Mouse (Mus musculus) limb, embryonic 11.5 days (tissue): ENCODE measurements around the gene Magi1. TPM values are rescaled to one million over a fixed set of nuclear protein-coding genes. Genes with fewer than 3 reads are reported as not detected.

Source experiments
- ATAC-seq: fragments of 200-750 bp; cut with Nextera tagmentation; 2 replicates; pipeline ENCODE4 v1.8.0; 2017; ENCODE audit warnings: low read depth; ENCODE audit not compliant: insufficient number of reproducible peaks, low FRiP score, low TSS enrichment
- DNase-seq: peaks from one replicate; pipeline ENCODE4 v3.0.0-alpha.2; 2015; ENCODE audit warnings: low spot score
- H3K27ac ChIP-seq: fragments of 300-500 bp; sonication (generic); replicated peaks from 2 replicates; pipeline ENCODE4 v1.5.1; 2014; ENCODE audit warnings: low read depth, mild to moderate bottlenecking, low read length
- H3K27me3 ChIP-seq: fragments of 300-500 bp; sonication (generic); 2 replicates; pipeline ENCODE4 v1.6.1; 2014; ENCODE audit warnings: mild to moderate bottlenecking, low read length, mixed read lengths; ENCODE audit not compliant: control insufficient read depth, insufficient read depth
- H3K36me3 ChIP-seq: fragments of 300-500 bp; sonication (generic); 2 replicates; pipeline ENCODE4 v1.6.1; 2014; ENCODE audit warnings: mild to moderate bottlenecking, low read length, moderate library complexity, mixed read lengths; ENCODE audit not compliant: control insufficient read depth, insufficient read depth
- H3K4me1 ChIP-seq: fragments of 300-500 bp; sonication (generic); 2 replicates; pipeline ENCODE4 v1.6.1; 2014; ENCODE audit warnings: low read length, mixed read lengths; ENCODE audit not compliant: control insufficient read depth, insufficient read depth
- H3K4me2 ChIP-seq: fragments of 300-500 bp; sonication (generic); 2 replicates; pipeline ENCODE4 v1.6.1; 2014; ENCODE audit warnings: low read depth, mild to moderate bottlenecking, moderate library complexity; ENCODE audit not compliant: severe bottlenecking
- H3K4me3 ChIP-seq: fragments of 300-500 bp; sonication (generic); 2 replicates; pipeline ENCODE4 v1.5.1; 2014; ENCODE audit warnings: low read depth, low read length
- H3K9ac ChIP-seq: fragments of 300-500 bp; sonication (generic); 2 replicates; pipeline ENCODE4 v1.6.1; 2014; ENCODE audit warnings: mild to moderate bottlenecking, low read length
- H3K9me3 ChIP-seq: fragments of 300-500 bp; sonication (generic); 2 replicates; pipeline ENCODE4 v1.6.1; 2016; ENCODE audit warnings: low read length; ENCODE audit not compliant: control insufficient read depth
- WGBS: fragments of 180-500 bp; shearing (Covaris S2); extraction: QIAGEN DNeasy Blood & Tissue Kit; methylation state at CpG from one replicate; pipeline ENCODE4 v1.1.7; 2014; 5-methylcytosine and 5-hydroxymethylcytosine counted together
- polyA plus RNA-seq: library from polyadenylated mRNA; unstranded; fragments of >200 nt; fragmentation: Nextera tagmentation; extraction: Ambion mirVana; gene quantifications from 2 replicates; pipeline ENCODE4 v1.2.1, GENCODE M21; 2014

Gene Magi1
- polyA plus RNA-seq, 1 experiment from 2014 or later = 13.4 TPM

- no peaks in the 10 kb centered on the region for H3K9me3 ChIP-seq
- no peak overlapping the region for H3K4me3 ChIP-seq
- ATAC-seq (no peak), DNase-seq (no peak)
- no peak overlapping the region for H3K27ac ChIP-seq
- H3K4me2 ChIP-seq = no peak overlapping the region
- no peaks in the 10 kb centered on the region for H3K27me3 ChIP-seq
- 59% methylated on average over 1 of the region's 1 CpGs for WGBS
- H3K36me3 ChIP-seq = no peaks in the 10 kb centered on the region
- H3K4me1 ChIP-seq = no peaks in the 10 kb centered on the region
- no peak overlapping the region for H3K9ac ChIP-seq
These were observed 410.2 kb downstream of the Magi1 start for GRCm38 (mm10) chr6:93873536-93873935.

GRCm38 (mm10) chr6:93871516-93871915 is 412.2 kb downstream of the Magi1 start:
- 83% methylated on average over 4 of the region's 4 CpGs for WGBS
- H3K4me2 ChIP-seq = no peak overlapping the region

GRCm38 (mm10) chr6:93870023-93870422 is 413.7 kb downstream of the Magi1 start:
- DNase-seq (no peak), ATAC-seq (no peak)
- Histone ChIP-seq H3K27me3 (no peaks in the 10 kb centered on the region), H3K4me2 (no peak overlapping the region), H3K9ac (no peak overlapping the region), H3K27ac (no peak overlapping the region), H3K36me3 (no peaks in the 10 kb centered on the region), H3K4me3 (no peak overlapping the region), H3K4me1 (no peaks in the 10 kb centered on the region), H3K9me3 (no peaks in the 10 kb centered on the region)
- 54% methylated on average over 5 of the region's 5 CpGs for WGBS

More at GRCm38 (mm10) chr6:93871516-93871915, 412.2 kb downstream of the Magi1 start:
- DNase-seq = no peak
- Histone ChIP-seq H3K9ac (no peak overlapping the region), H3K27ac (no peak overlapping the region), H3K4me1 (no peaks in the 10 kb centered on the region), H3K4me3 (no peak overlapping the region), H3K36me3 (no peaks in the 10 kb centered on the region), H3K27me3 (no peaks in the 10 kb centered on the region), H3K9me3 (no peaks in the 10 kb centered on the region)
- ATAC-seq = no peak

DNA sequence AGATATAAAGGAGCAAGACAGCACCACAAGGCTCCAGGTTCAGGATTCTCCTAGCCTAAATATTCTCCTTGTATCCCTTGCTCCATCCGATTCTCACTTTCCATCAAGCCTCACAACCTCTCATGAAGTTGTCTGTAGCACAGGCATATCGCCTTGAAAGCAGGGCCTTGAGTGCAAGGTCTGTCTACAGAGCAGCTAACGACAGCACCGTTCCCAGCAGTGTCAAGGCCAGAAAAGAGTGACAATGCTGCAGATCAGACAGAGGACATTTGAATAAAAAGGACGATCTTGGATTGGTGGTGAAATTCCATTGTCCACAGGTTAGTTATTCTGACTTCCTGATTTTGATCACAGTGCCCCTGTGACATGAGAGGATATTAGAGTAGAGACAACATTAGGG is 421.5 kb downstream of the Magi1 start:
- ATAC-seq (no peak), DNase-seq (no peak)
- no peaks in the 10 kb centered on the region for H3K4me1 ChIP-seq
- no peak overlapping the region for H3K4me3 ChIP-seq
- 93% methylated on average over 5 of the region's 5 CpGs for WGBS
- no peak overlapping the region for H3K27ac ChIP-seq
- no peak overlapping the region for H3K9ac ChIP-seq
- no peaks in the 10 kb centered on the region for H3K27me3 ChIP-seq
- no peaks in the 10 kb centered on the region for H3K9me3 ChIP-seq
- no peaks in the 10 kb centered on the region for H3K36me3 ChIP-seq
- no peak overlapping the region for H3K4me2 ChIP-seq

- peaks cover 11% of the 10 kb centered on the region for H3K4me1 ChIP-seq
- H3K9me3 ChIP-seq = no peaks in the 10 kb centered on the region
- no peaks in the 10 kb centered on the region for H3K36me3 ChIP-seq
- no peak for ATAC-seq
- WGBS = 31% methylated on average over 1 of the region's 1 CpGs
- H3K27ac ChIP-seq = no peak overlapping the region
- DNase-seq = no peak
- H3K27me3 ChIP-seq = no peaks in the 10 kb centered on the region
- no peak overlapping the region for H3K4me2 ChIP-seq
- H3K4me3 ChIP-seq = no peak overlapping the region
- no peak overlapping the region for H3K9ac ChIP-seq
These were observed 426.9 kb downstream of the Magi1 start for GRCm38 (mm10) chr6:93856783-93857182.

- H3K4me3 ChIP-seq = no peak overlapping the region
- no peaks in the 10 kb centered on the region for H3K36me3 ChIP-seq
- ATAC-seq (no peak), DNase-seq (peak; percentile 30)
- H3K4me1 ChIP-seq = peaks cover 13% of the 10 kb centered on the region
- no peaks in the 10 kb centered on the region for H3K9me3 ChIP-seq
- 0 out of 2 replicates have a peak overlapping the region, but pooled peaks have one; percentile 36 for H3K27ac ChIP-seq
- 52% methylated on average over 8 of the region's 8 CpGs for WGBS
- no peak overlapping the region for H3K4me2 ChIP-seq
- H3K9ac ChIP-seq = no peak overlapping the region
- H3K27me3 ChIP-seq = no peaks in the 10 kb centered on the region
These were observed 427.7 kb downstream of the Magi1 start for GRCm38 (mm10) chr6:93855806-93856641.

- WGBS = 60% methylated on average over 7 of the region's 7 CpGs
These were observed 434.6 kb downstream of the Magi1 start for GRCm38 (mm10) chr6:93848942-93849790.

GRCm38 (mm10) chr6:93845498-93845897 is 438.2 kb downstream of the Magi1 start:
- Histone ChIP-seq H3K27me3 (no peaks in the 10 kb centered on the region), H3K9ac (no peak overlapping the region), H3K4me3 (no peak overlapping the region), H3K27ac (no peak overlapping the region), H3K36me3 (no peaks in the 10 kb centered on the region), H3K9me3 (no peaks in the 10 kb centered on the region), H3K4me2 (no peak overlapping the region), H3K4me1 (no peaks in the 10 kb centered on the region)
- 77% methylated on average over 3 of the region's 3 CpGs for WGBS
- DNase-seq = no peak
- no peak for ATAC-seq

More at GRCm38 (mm10) chr6:93848942-93849790, 434.6 kb downstream of the Magi1 start:
- H3K27me3 ChIP-seq = no peaks in the 10 kb centered on the region
- H3K27ac ChIP-seq = no peak overlapping the region
- H3K4me2 ChIP-seq = no peak overlapping the region
- H3K36me3 ChIP-seq = no peaks in the 10 kb centered on the region
- no peaks in the 10 kb centered on the region for H3K9me3 ChIP-seq
- DNase-seq (no peak), ATAC-seq (no peak)
- no peak overlapping the region for H3K4me3 ChIP-seq
- H3K4me1 ChIP-seq = 0 out of 2 replicates have a peak, but pooled peaks cover 4% of the 10 kb centered on the region
- H3K9ac ChIP-seq = no peak overlapping the region
